Mouse (Mus musculus): ENCODE data around the gene Cnbp. TPM values are rescaled to one million over a fixed set of nuclear protein-coding genes. Genes with fewer than 3 reads are reported as not detected.

Cnbp gene
- 1,266 and 1,289 TPM in 2 replicates for polyA plus RNA-seq (2014; fragmentation: Nextera tagmentation; extraction: Ambion mirVana)

GRCm38 (mm10) chr6:87850900-87851614 is at the start of gene Cnbp:
Cnbp (minus strand) TSS chr6:87851106.
- peak within 1 kb of the TSS; percentile 78 for H3K27ac ChIP-seq (ENCODE audit: low read depth, low read length)
- H3K36me3 ChIP-seq (ENCODE audit: control insufficient read depth, insufficient read depth, low read length), result no peaks in the 10 kb centered on the region
- H3K9ac ChIP-seq (ENCODE audit: low read length), result peak within 1 kb of the TSS; percentile 99
- no peaks in the 10 kb centered on the region for H3K27me3 ChIP-seq (ENCODE audit: control insufficient read depth, insufficient read depth, low read length)
- WGBS, result under 1% methylated on average over 55 of the region's 55 CpGs
- H3K4me2 ChIP-seq, result peak within 1 kb of the TSS; percentile 72
- peak; percentile 98 for ATAC-seq (ENCODE audit: low FRiP score)
- H3K9me3 ChIP-seq (ENCODE audit: control insufficient read depth, low read length), result no peaks in the 10 kb centered on the region
- DNase-seq (ENCODE audit: low spot score, missing footprints), result peak; percentile 100
- peak within 1 kb of the TSS; percentile 100 for H3K4me3 ChIP-seq (ENCODE audit: low read depth, low read length)
- H3K4me1 ChIP-seq (ENCODE audit: control insufficient read depth, insufficient read depth, low read length), result peaks cover 11% of the 10 kb centered on the region

GRCm38 (mm10) chr6:87898028-87898427 is 47.1 kb upstream of the Cnbp start:
- Histone ChIP-seq H3K36me3 (ENCODE audit: control insufficient read depth, insufficient read depth, low read length) (peaks cover 30% of the 10 kb centered on the region), H3K27me3 (ENCODE audit: control insufficient read depth, insufficient read depth, low read length) (no peaks in the 10 kb centered on the region), H3K4me3 (ENCODE audit: low read depth, low read length) (no peak overlapping the region), H3K27ac (ENCODE audit: low read depth, low read length) (no peak overlapping the region), H3K9ac (ENCODE audit: low read length) (no peak overlapping the region), H3K9me3 (ENCODE audit: control insufficient read depth, low read length) (no peaks in the 10 kb centered on the region), H3K4me1 (ENCODE audit: control insufficient read depth, insufficient read depth, low read length) (no peaks in the 10 kb centered on the region), H3K4me2 (no peak overlapping the region)
- DNase-seq (ENCODE audit: low spot score, missing footprints) (no peak), ATAC-seq (ENCODE audit: low FRiP score) (no peak)
- WGBS, result 98% methylated on average over 10 of the region's 10 CpGs

- Histone ChIP-seq H3K9ac (ENCODE audit: low read length) (no peak overlapping the region), H3K4me2 (no peak overlapping the region), H3K27ac (ENCODE audit: low read depth, low read length) (no peak overlapping the region), H3K36me3 (ENCODE audit: control insufficient read depth, insufficient read depth, low read length) (peaks cover 25% of the 10 kb centered on the region), H3K9me3 (ENCODE audit: control insufficient read depth, low read length) (no peaks in the 10 kb centered on the region), H3K4me1 (ENCODE audit: control insufficient read depth, insufficient read depth, low read length) (peaks cover under 1% of the 10 kb centered on the region; the same call in 1 of the 2 replicates), H3K27me3 (ENCODE audit: control insufficient read depth, insufficient read depth, low read length) (no peaks in the 10 kb centered on the region), H3K4me3 (ENCODE audit: low read depth, low read length) (no peak overlapping the region)
- DNase-seq (ENCODE audit: low spot score, missing footprints), result no peak
- WGBS, result 91% methylated on average over 7 of the region's 7 CpGs
- no peak for ATAC-seq (ENCODE audit: low FRiP score)
Measured at GRCm38 (mm10) chr6:87893931-87894330, 43.0 kb upstream of the Cnbp start.

GRCm38 (mm10) chr6:87887594-87888233 is 36.8 kb upstream of the Cnbp start, which contains the start of gene Copg1:
Copg1 (plus strand) TSS chr6:87887814.
- Histone ChIP-seq H3K4me2 (peak within 1 kb of the TSS; percentile 75), H3K4me3 (ENCODE audit: low read depth, low read length) (peak within 1 kb of the TSS; percentile 75), H3K4me1 (ENCODE audit: control insufficient read depth, insufficient read depth, low read length) (peaks cover 8% of the 10 kb centered on the region), H3K27ac (ENCODE audit: low read depth, low read length) (peak within 1 kb of the TSS; percentile 44; the same call in 1 of the 2 replicates), H3K27me3 (ENCODE audit: control insufficient read depth, insufficient read depth, low read length) (no peaks in the 10 kb centered on the region), H3K9ac (ENCODE audit: low read length) (peak within 1 kb of the TSS; percentile 86), H3K36me3 (ENCODE audit: control insufficient read depth, insufficient read depth, low read length) (peaks cover 9% of the 10 kb centered on the region), H3K9me3 (ENCODE audit: control insufficient read depth, low read length) (no peaks in the 10 kb centered on the region)
- peak; percentile 97 for ATAC-seq (ENCODE audit: low FRiP score)
- DNase-seq (ENCODE audit: low spot score, missing footprints), result peak; percentile 100
- WGBS, result under 1% methylated on average over 31 of the region's 31 CpGs

- H3K4me2 ChIP-seq, result no peak overlapping the region
- no peak overlapping the region for H3K27ac ChIP-seq (ENCODE audit: low read depth, low read length)
- peaks cover 5% of the 10 kb centered on the region; the same call in 1 of the 2 replicates for H3K36me3 ChIP-seq (ENCODE audit: control insufficient read depth, insufficient read depth, low read length)
- peaks cover 8% of the 10 kb centered on the region for H3K4me1 ChIP-seq (ENCODE audit: control insufficient read depth, insufficient read depth, low read length)
- no peaks in the 10 kb centered on the region for H3K9me3 ChIP-seq (ENCODE audit: control insufficient read depth, low read length)
- WGBS, result 93% methylated on average over 1 of the region's 1 CpGs
- no peaks in the 10 kb centered on the region for H3K27me3 ChIP-seq (ENCODE audit: control insufficient read depth, insufficient read depth, low read length)
- DNase-seq (ENCODE audit: low spot score, missing footprints), result no peak
- no peak overlapping the region for H3K4me3 ChIP-seq (ENCODE audit: low read depth, low read length)
- no peak for ATAC-seq (ENCODE audit: low FRiP score)
- no peak overlapping the region for H3K9ac ChIP-seq (ENCODE audit: low read length)
Measured at GRCm38 (mm10) chr6:87886721-87887120, 35.8 kb upstream of the Cnbp start.

- no peak for DNase-seq (ENCODE audit: low spot score, missing footprints)
- H3K4me1 ChIP-seq (ENCODE audit: control insufficient read depth, insufficient read depth, low read length), result no peaks in the 10 kb centered on the region
- no peak overlapping the region for H3K4me2 ChIP-seq
- no peak overlapping the region for H3K27ac ChIP-seq (ENCODE audit: low read depth, low read length)
- no peaks in the 10 kb centered on the region for H3K9me3 ChIP-seq (ENCODE audit: control insufficient read depth, low read length)
- H3K27me3 ChIP-seq (ENCODE audit: control insufficient read depth, insufficient read depth, low read length), result no peaks in the 10 kb centered on the region
- H3K36me3 ChIP-seq (ENCODE audit: control insufficient read depth, insufficient read depth, low read length), result no peaks in the 10 kb centered on the region
- ATAC-seq (ENCODE audit: low FRiP score), result no peak
- H3K9ac ChIP-seq (ENCODE audit: low read length), result no peak overlapping the region
- WGBS, result 66% methylated on average over 4 of the region's 4 CpGs
- no peak overlapping the region for H3K4me3 ChIP-seq (ENCODE audit: low read depth, low read length)
Measured at GRCm38 (mm10) chr6:87882816-87883215, 31.9 kb upstream of the Cnbp start.

- no peak for DNase-seq (ENCODE audit: low spot score, missing footprints)
- H3K36me3 ChIP-seq (ENCODE audit: control insufficient read depth, insufficient read depth, low read length), result no peaks in the 10 kb centered on the region
- H3K4me1 ChIP-seq (ENCODE audit: control insufficient read depth, insufficient read depth, low read length), result no peaks in the 10 kb centered on the region
- ATAC-seq (ENCODE audit: low FRiP score), result no peak
- no peak overlapping the region for H3K9ac ChIP-seq (ENCODE audit: low read length)
- no peaks in the 10 kb centered on the region for H3K9me3 ChIP-seq (ENCODE audit: control insufficient read depth, low read length)
- H3K4me2 ChIP-seq, result no peak overlapping the region
- no peak overlapping the region for H3K4me3 ChIP-seq (ENCODE audit: low read depth, low read length)
- no peak overlapping the region for H3K27ac ChIP-seq (ENCODE audit: low read depth, low read length)
- 80% methylated on average over 3 of the region's 3 CpGs for WGBS
- no peaks in the 10 kb centered on the region for H3K27me3 ChIP-seq (ENCODE audit: control insufficient read depth, insufficient read depth, low read length)
Measured at GRCm38 (mm10) chr6:87882221-87882620, 31.3 kb upstream of the Cnbp start.

GRCm38 (mm10) chr6:87879628-87880027 is 28.7 kb upstream of the Cnbp start:
- H3K36me3 ChIP-seq (ENCODE audit: control insufficient read depth, insufficient read depth, low read length), result no peaks in the 10 kb centered on the region
- no peak for ATAC-seq (ENCODE audit: low FRiP score)
- no peak overlapping the region for H3K4me2 ChIP-seq
- H3K27me3 ChIP-seq (ENCODE audit: control insufficient read depth, insufficient read depth, low read length), result no peaks in the 10 kb centered on the region
- no peak overlapping the region for H3K9ac ChIP-seq (ENCODE audit: low read length)
- H3K27ac ChIP-seq (ENCODE audit: low read depth, low read length), result no peak overlapping the region
- H3K4me3 ChIP-seq (ENCODE audit: low read depth, low read length), result no peak overlapping the region
- 70% methylated on average over 3 of the region's 3 CpGs for whole genome bisulfite sequencing
- H3K9me3 ChIP-seq (ENCODE audit: control insufficient read depth, low read length), result no peaks in the 10 kb centered on the region
- DNase-seq (ENCODE audit: low spot score, missing footprints), result no peak
- H3K4me1 ChIP-seq (ENCODE audit: control insufficient read depth, insufficient read depth, low read length), result no peaks in the 10 kb centered on the region

GRCm38 (mm10) chr6:87879010-87879409 is 28.1 kb upstream of the Cnbp start:
- H3K27ac ChIP-seq (ENCODE audit: low read depth, low read length), result no peak overlapping the region
- H3K27me3 ChIP-seq (ENCODE audit: control insufficient read depth, insufficient read depth, low read length), result no peaks in the 10 kb centered on the region
- no peak for ATAC-seq (ENCODE audit: low FRiP score)
- H3K36me3 ChIP-seq (ENCODE audit: control insufficient read depth, insufficient read depth, low read length), result no peaks in the 10 kb centered on the region
- no peak overlapping the region for H3K4me3 ChIP-seq (ENCODE audit: low read depth, low read length)
- H3K4me1 ChIP-seq (ENCODE audit: control insufficient read depth, insufficient read depth, low read length), result no peaks in the 10 kb centered on the region
- no peak overlapping the region for H3K9ac ChIP-seq (ENCODE audit: low read length)
- no peaks in the 10 kb centered on the region for H3K9me3 ChIP-seq (ENCODE audit: control insufficient read depth, low read length)
- no peak for DNase-seq (ENCODE audit: low spot score, missing footprints)
- no peak overlapping the region for H3K4me2 ChIP-seq
- WGBS, result 64% methylated on average over 4 of the region's 4 CpGs

All from midbrain, embryonic 11.5 days (tissue).